27 mouse cellular contexts compared by ENCODE assay signal in the genomic region with DNA sequence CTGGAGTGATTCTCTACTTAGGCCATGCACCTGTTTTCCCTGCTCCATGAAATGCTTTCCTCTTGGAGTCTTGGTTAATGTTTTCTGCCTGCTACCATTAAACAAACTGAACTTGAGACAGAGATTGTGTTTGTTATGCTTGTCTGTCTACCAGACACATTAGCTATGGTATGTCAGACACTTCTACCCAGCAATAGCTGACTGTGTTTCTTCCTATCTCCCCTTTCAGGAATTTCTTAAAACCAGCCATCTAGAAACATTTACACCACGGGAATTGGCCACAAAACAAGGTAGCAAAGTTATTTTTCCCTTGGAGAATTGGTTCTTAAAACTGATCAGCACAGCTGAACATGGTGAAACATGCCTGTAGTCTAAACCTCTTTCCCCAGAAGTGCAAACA.
DNase-seq lines count a peak whose midpoint lies in the region; ATAC-seq and TF ChIP-seq lines count a peak whose summit lies in the region.
"Had no signal": no experiment of that assay in that cellular context is flagged by ENCODE, and none has a peak within 500 bp of the region (broad histone marks: within the 10 kb centered on the region; RNA-seq: fewer than 3 reads in every experiment).

No protein-coding gene starts in this region.

- TF ChIP-seq CTCF in forebrain, postnatal 0 days (IDR thresholded peaks at IDR 0.05; ENCODE audit: low read depth), result no peak

- peak overlapping the region; percentile 86 for H3K27ac ChIP-seq in embryonic facial prominence, embryonic 13.5 days
- H3K27ac ChIP-seq in embryonic facial prominence, embryonic 10.5 days (replicated peaks), result no peak overlapping the region
- peak overlapping the region; percentile 6; the same call in 1 of the 2 replicates for H3K27ac ChIP-seq in limb, embryonic 13.5 days
- H3K27ac ChIP-seq in limb, embryonic 10.5 days, result no peak overlapping the region
- H3K27ac ChIP-seq in stomach, embryonic 14.5 days (ENCODE audit: low read length), result peak overlapping the region; percentile 52
- H3K27ac ChIP-seq in forebrain, postnatal 0 days (ENCODE audit: low read depth, low read length), result no peak overlapping the region
- H3K27ac ChIP-seq: forebrain, embryonic 10.5 days; forebrain, embryonic 15.5 days; gastrocnemius, adult 2 months; hindbrain, embryonic 14.5 days; liver, embryonic 15.5 days had no signal

- H3K36me3 ChIP-seq in embryonic facial prominence, embryonic 13.5 days, result no peaks in the 10 kb centered on the region
- H3K36me3 ChIP-seq in embryonic facial prominence, embryonic 10.5 days (replicated peaks), result no peaks in the 10 kb centered on the region
- no peaks in the 10 kb centered on the region for H3K36me3 ChIP-seq in limb, embryonic 13.5 days
- H3K36me3 ChIP-seq in limb, embryonic 10.5 days, result no peaks in the 10 kb centered on the region
- no peaks in the 10 kb centered on the region for H3K36me3 ChIP-seq in stomach, embryonic 14.5 days (ENCODE audit: control insufficient read depth, insufficient read depth, low read length)
- no peaks in the 10 kb centered on the region for H3K36me3 ChIP-seq in forebrain, postnatal 0 days (ENCODE audit: insufficient read depth)
- H3K36me3 ChIP-seq: forebrain, embryonic 10.5 days; forebrain, embryonic 15.5 days; G1E; heart, embryonic 12.5 days; limb, embryonic 15.5 days; liver, embryonic 15.5 days had no signal

- peaks cover 39% of the 10 kb centered on the region for H3K4me1 ChIP-seq in embryonic facial prominence, embryonic 13.5 days
- H3K4me1 ChIP-seq in embryonic facial prominence, embryonic 10.5 days, result peaks cover 7% of the 10 kb centered on the region; the same call in 1 of the 2 replicates
- no peaks in the 10 kb centered on the region; the same call in 1 of the 2 replicates for H3K4me1 ChIP-seq in limb, embryonic 13.5 days
- H3K4me1 ChIP-seq in limb, embryonic 10.5 days, result 0 out of 2 replicates have a peak, but pooled peaks cover 4% of the 10 kb centered on the region
- H3K4me1 ChIP-seq in stomach, embryonic 14.5 days (ENCODE audit: control insufficient read depth, insufficient read depth, low read length), result peaks cover 13% of the 10 kb centered on the region; the same call in 1 of the 2 replicates
- H3K4me1 ChIP-seq in forebrain, postnatal 0 days (ENCODE audit: insufficient read depth), result 0 out of 2 replicates have a peak, but pooled peaks cover 3% of the 10 kb centered on the region
- H3K4me1 ChIP-seq: forebrain, embryonic 10.5 days had no signal

- WGBS in embryonic facial prominence, embryonic 13.5 days, result 41% methylated on average over 1 of the region's 1 CpGs
- WGBS in embryonic facial prominence, embryonic 10.5 days, result 67% methylated on average over 1 of the region's 1 CpGs
- 63% methylated on average over 1 of the region's 1 CpGs for WGBS in limb, embryonic 13.5 days
- WGBS in limb, embryonic 10.5 days, result 64% methylated on average over 1 of the region's 1 CpGs
- WGBS in stomach, embryonic 14.5 days, result 56% methylated on average over 1 of the region's 1 CpGs
- 63% methylated on average over 1 of the region's 1 CpGs for WGBS in forebrain, postnatal 0 days

- DNase-seq in embryonic facial prominence, embryonic 10.5 days (ENCODE audit: low spot score), result no peak
- no peak for DNase-seq in limb, embryonic 10.5 days (ENCODE audit: low spot score)
- DNase-seq in forebrain, postnatal 0 days, result no peak
- DNase-seq: adrenal gland, adult 2 months; adrenal gland, postnatal 36 days; cerebellum, adult 18-20 months; cerebellum, postnatal 10 days; gastrocnemius, adult 2 months; gastrocnemius, postnatal 36 days; heart, adult 18-20 months; heart, postnatal 4 days; lung, postnatal 36 days; right cerebral cortex, postnatal 25 days had no signal

- no peak overlapping the region for H3K4me2 ChIP-seq in embryonic facial prominence, embryonic 13.5 days
- no peak overlapping the region for H3K4me2 ChIP-seq in limb, embryonic 13.5 days (replicated peaks)
- no peak overlapping the region for H3K4me2 ChIP-seq in stomach, embryonic 14.5 days (replicated peaks; ENCODE audit: low read depth, low read length)
- H3K4me2 ChIP-seq in forebrain, postnatal 0 days (ENCODE audit: low read depth), result no peak overlapping the region
- H3K4me2 ChIP-seq: forebrain, embryonic 15.5 days; heart, embryonic 12.5 days; hindbrain, embryonic 14.5 days; limb, embryonic 15.5 days; liver, embryonic 15.5 days; midbrain, embryonic 11.5 days had no signal

- ATAC-seq in embryonic facial prominence, embryonic 13.5 days (ENCODE audit: insufficient number of reproducible peaks, insufficient read depth, low FRiP score, low TSS enrichment, low read depth), result no peak
- ATAC-seq in limb, embryonic 13.5 days (ENCODE audit: low FRiP score, low read depth), result no peak
- ATAC-seq in stomach, embryonic 14.5 days (ENCODE audit: insufficient number of reproducible peaks, insufficient read depth, low FRiP score, low read depth), result no peak
- ATAC-seq in activated CD4-positive, CD25-positive, alpha-beta regulatory T cell, adult 4 months, result no peak
- no peak for ATAC-seq in forebrain, postnatal 0 days
- ATAC-seq: forebrain, embryonic 15.5 days; intestine, postnatal 0 days; midbrain, embryonic 16.5 days had no signal

- H3K4me3 ChIP-seq in embryonic facial prominence, embryonic 13.5 days, result no peak overlapping the region
- H3K4me3 ChIP-seq in embryonic facial prominence, embryonic 10.5 days, result no peak overlapping the region
- H3K4me3 ChIP-seq in limb, embryonic 13.5 days, result no peak overlapping the region
- no peak overlapping the region for H3K4me3 ChIP-seq in limb, embryonic 10.5 days
- H3K4me3 ChIP-seq in stomach, embryonic 14.5 days (ENCODE audit: low read depth, low read length), result no peak overlapping the region
- H3K4me3 ChIP-seq in forebrain, postnatal 0 days (ENCODE audit: low read depth, low read length), result no peak overlapping the region
- H3K4me3 ChIP-seq: forebrain, embryonic 10.5 days; forebrain, embryonic 15.5 days; gastrocnemius, adult 2 months; heart, embryonic 12.5 days; limb, embryonic 15.5 days; liver, embryonic 15.5 days had no signal

- H3K9me3 ChIP-seq in embryonic facial prominence, embryonic 13.5 days, result no peaks in the 10 kb centered on the region
- no peaks in the 10 kb centered on the region for H3K9me3 ChIP-seq in embryonic facial prominence, embryonic 10.5 days
- H3K9me3 ChIP-seq in limb, embryonic 13.5 days, result no peaks in the 10 kb centered on the region
- no peaks in the 10 kb centered on the region for H3K9me3 ChIP-seq in limb, embryonic 10.5 days (replicated peaks)
- H3K9me3 ChIP-seq in stomach, embryonic 14.5 days (ENCODE audit: control insufficient read depth, low read depth, low read length), result no peaks in the 10 kb centered on the region
- no peaks in the 10 kb centered on the region for H3K9me3 ChIP-seq in forebrain, postnatal 0 days (ENCODE audit: low read length)
- H3K9me3 ChIP-seq: forebrain, embryonic 10.5 days; forebrain, embryonic 15.5 days; G1E; heart, embryonic 12.5 days; limb, embryonic 15.5 days; liver, embryonic 15.5 days had no signal

- H3K27me3 ChIP-seq in embryonic facial prominence, embryonic 13.5 days, result no peaks in the 10 kb centered on the region
- H3K27me3 ChIP-seq in embryonic facial prominence, embryonic 10.5 days (replicated peaks; ENCODE audit: low read depth, poor library complexity, severe bottlenecking), result no peaks in the 10 kb centered on the region
- H3K27me3 ChIP-seq in limb, embryonic 13.5 days, result no peaks in the 10 kb centered on the region
- H3K27me3 ChIP-seq in limb, embryonic 10.5 days (ENCODE audit: low read depth, poor library complexity, severe bottlenecking), result no peaks in the 10 kb centered on the region
- no peaks in the 10 kb centered on the region for H3K27me3 ChIP-seq in stomach, embryonic 14.5 days (ENCODE audit: control insufficient read depth, insufficient read depth, low read length)
- H3K27me3 ChIP-seq in forebrain, postnatal 0 days (ENCODE audit: insufficient read depth, low read length), result no peaks in the 10 kb centered on the region
- H3K27me3 ChIP-seq: forebrain, embryonic 15.5 days; heart, embryonic 12.5 days; limb, embryonic 15.5 days; liver, embryonic 15.5 days had no signal

- H3K9ac ChIP-seq in embryonic facial prominence, embryonic 13.5 days, result no peak overlapping the region
- H3K9ac ChIP-seq in limb, embryonic 13.5 days, result no peak overlapping the region
- H3K9ac ChIP-seq in stomach, embryonic 14.5 days (replicated peaks; ENCODE audit: low read depth, low read length), result no peak overlapping the region
- no peak overlapping the region for H3K9ac ChIP-seq in forebrain, postnatal 0 days
- H3K9ac ChIP-seq: forebrain, embryonic 15.5 days; heart, embryonic 12.5 days; hindbrain, embryonic 14.5 days; limb, embryonic 15.5 days; liver, embryonic 15.5 days had no signal

Comparison
In these comparisons a context has a peak if more than half of its experiments do, and no peak if none do; other contexts are left out.
1. H3K27ac ChIP-seq: peak in embryonic facial prominence, embryonic 13.5 days (single experiment), limb, embryonic 13.5 days (single experiment) and stomach, embryonic 14.5 days (single experiment); none in embryonic facial prominence, embryonic 10.5 days (single experiment), limb, embryonic 10.5 days (single experiment) and forebrain, postnatal 0 days (single experiment).